Mouse (Mus musculus): Measurements from ENCODE around the gene Dnajc5. TPM values are rescaled to one million over a fixed set of nuclear protein-coding genes. Genes with fewer than 3 reads are reported as not detected.

The Dnajc5 gene
- polyA plus RNA-seq, 1 experiment from 2014 or later = 97.1 TPM

DNA sequence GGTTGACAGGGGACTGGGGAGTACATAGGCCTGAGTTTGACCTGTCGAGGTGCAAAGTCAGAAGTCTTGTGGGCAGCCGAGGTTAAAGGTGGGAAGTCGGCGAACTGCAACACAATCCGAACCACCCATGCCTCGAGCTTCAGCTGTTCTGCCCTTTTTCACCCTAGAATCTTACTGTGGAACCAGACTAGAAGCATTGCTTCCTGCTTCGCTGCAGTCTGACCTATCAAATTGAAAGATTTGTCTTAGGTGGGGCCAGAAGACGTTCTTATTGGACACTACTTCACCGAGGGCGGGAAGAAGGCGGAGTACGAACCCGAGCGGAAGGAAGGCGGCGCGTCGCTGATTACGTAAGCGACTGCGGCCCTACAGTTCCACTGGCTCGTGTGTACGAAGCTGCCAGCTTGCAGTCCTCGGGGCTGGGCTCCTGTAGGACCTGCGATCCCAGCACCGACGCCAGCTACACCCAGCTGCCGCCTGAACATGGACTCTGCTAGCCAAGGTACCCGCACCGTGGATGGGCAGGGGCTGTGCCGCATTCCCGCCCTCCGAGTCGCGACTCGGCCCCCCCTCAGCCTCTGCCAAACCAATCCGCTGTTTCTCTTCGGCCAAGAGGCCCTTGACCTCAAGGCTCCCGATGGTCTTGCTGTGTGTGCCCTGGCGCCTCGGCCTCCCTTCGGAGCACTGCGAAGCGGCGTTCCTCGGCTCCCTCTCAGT is 23.3 kb upstream of the Dnajc5 start, which contains the start of gene Tpd52l2:
TSS of gene Tpd52l2 (plus strand) at position 312 of the 717 bp plus-strand sequence.
- Histone ChIP-seq H3K9me3 (ENCODE audit: control insufficient read depth, low read length) (no peaks in the 10 kb centered on the region), H3K9ac (ENCODE audit: low read depth, low read length) (peak within 1 kb of the TSS; percentile 97), H3K27ac (ENCODE audit: low read depth, low read length) (peak within 1 kb of the TSS; percentile 86), H3K4me1 (replicated peaks; ENCODE audit: control insufficient read depth, insufficient read depth, low read length) (no peaks in the 10 kb centered on the region; the same call in 1 of the 2 replicates), H3K4me3 (ENCODE audit: low read depth, low read length) (peak within 1 kb of the TSS; percentile 97), H3K36me3 (ENCODE audit: control insufficient read depth, insufficient read depth, low read length) (peaks cover 3% of the 10 kb centered on the region; the same call in 1 of the 2 replicates), H3K4me2 (replicated peaks; ENCODE audit: low read depth, low read length) (peak within 1 kb of the TSS; percentile 94), H3K27me3 (ENCODE audit: control insufficient read depth, insufficient read depth, low read length) (no peaks in the 10 kb centered on the region)
- DNase-seq (ENCODE audit: low spot score) (peak; percentile 95), ATAC-seq (ENCODE audit: low FRiP score) (peak; percentile 97)
- under 1% methylated on average over 45 of the region's 46 CpGs for WGBS

GRCm38 (mm10) chr2:181497548-181497875 is 22.8 kb upstream of the Dnajc5 start:
- no peaks in the 10 kb centered on the region for H3K9me3 ChIP-seq (ENCODE audit: control insufficient read depth, low read length)
- H3K9ac ChIP-seq (ENCODE audit: low read depth, low read length) = peak overlapping the region; percentile 97
- H3K4me2 ChIP-seq (replicated peaks; ENCODE audit: low read depth, low read length) = peak overlapping the region; percentile 94
- ATAC-seq (ENCODE audit: low FRiP score) = peak; percentile 36; the same call in 1 of the 2 replicates
- H3K4me1 ChIP-seq (replicated peaks; ENCODE audit: control insufficient read depth, insufficient read depth, low read length) = no peaks in the 10 kb centered on the region; the same call in 1 of the 2 replicates
- peak; percentile 52 for DNase-seq (ENCODE audit: low spot score)
- under 1% methylated on average over 12 of the region's 12 CpGs for WGBS
- H3K4me3 ChIP-seq (ENCODE audit: low read depth, low read length) = peak overlapping the region; percentile 97
- peaks cover 3% of the 10 kb centered on the region; the same call in 1 of the 2 replicates for H3K36me3 ChIP-seq (ENCODE audit: control insufficient read depth, insufficient read depth, low read length)
- no peaks in the 10 kb centered on the region for H3K27me3 ChIP-seq (ENCODE audit: control insufficient read depth, insufficient read depth, low read length)
- H3K27ac ChIP-seq (ENCODE audit: low read depth, low read length) = peak overlapping the region; percentile 86

- WGBS = 77% methylated on average over 4 of the region's 4 CpGs
- ATAC-seq (ENCODE audit: low FRiP score) (no peak), DNase-seq (ENCODE audit: low spot score) (no peak)
- Histone ChIP-seq H3K27ac (ENCODE audit: low read depth, low read length) (no peak overlapping the region), H3K9ac (ENCODE audit: low read depth, low read length) (no peak overlapping the region), H3K9me3 (ENCODE audit: control insufficient read depth, low read length) (no peaks in the 10 kb centered on the region), H3K4me2 (replicated peaks; ENCODE audit: low read depth, low read length) (no peak overlapping the region), H3K36me3 (ENCODE audit: control insufficient read depth, insufficient read depth, low read length) (peaks cover 3% of the 10 kb centered on the region; the same call in 1 of the 2 replicates), H3K4me1 (replicated peaks; ENCODE audit: control insufficient read depth, insufficient read depth, low read length) (no peaks in the 10 kb centered on the region; the same call in 1 of the 2 replicates), H3K4me3 (ENCODE audit: low read depth, low read length) (no peak overlapping the region), H3K27me3 (ENCODE audit: control insufficient read depth, insufficient read depth, low read length) (no peaks in the 10 kb centered on the region)
Observed at GRCm38 (mm10) chr2:181498644-181499043, 21.6 kb upstream of the Dnajc5 start.

- DNase-seq (ENCODE audit: low spot score) = no peak
- ATAC-seq (ENCODE audit: low FRiP score) = no peak
- no peak overlapping the region for H3K4me3 ChIP-seq (ENCODE audit: low read depth, low read length)
- no peak overlapping the region for H3K27ac ChIP-seq (ENCODE audit: low read depth, low read length)
- no peaks in the 10 kb centered on the region for H3K27me3 ChIP-seq (ENCODE audit: control insufficient read depth, insufficient read depth, low read length)
- no peaks in the 10 kb centered on the region for H3K9me3 ChIP-seq (ENCODE audit: control insufficient read depth, low read length)
- 94% methylated on average over 2 of the region's 2 CpGs for WGBS
- peaks cover 18% of the 10 kb centered on the region; the same call in 1 of the 2 replicates for H3K36me3 ChIP-seq (ENCODE audit: control insufficient read depth, insufficient read depth, low read length)
- H3K4me1 ChIP-seq (replicated peaks; ENCODE audit: control insufficient read depth, insufficient read depth, low read length) = no peaks in the 10 kb centered on the region
- H3K4me2 ChIP-seq (replicated peaks; ENCODE audit: low read depth, low read length) = no peak overlapping the region
- H3K9ac ChIP-seq (ENCODE audit: low read depth, low read length) = no peak overlapping the region
Observed at GRCm38 (mm10) chr2:181509191-181509590, 11.1 kb upstream of the Dnajc5 start.

- ATAC-seq (ENCODE audit: low FRiP score) = no peak
- H3K36me3 ChIP-seq (ENCODE audit: control insufficient read depth, insufficient read depth, low read length) = peaks cover 21% of the 10 kb centered on the region; the same call in 1 of the 2 replicates
- H3K4me2 ChIP-seq (replicated peaks; ENCODE audit: low read depth, low read length) = no peak overlapping the region
- no peak overlapping the region for H3K9ac ChIP-seq (ENCODE audit: low read depth, low read length)
- no peaks in the 10 kb centered on the region for H3K9me3 ChIP-seq (ENCODE audit: control insufficient read depth, low read length)
- H3K27me3 ChIP-seq (ENCODE audit: control insufficient read depth, insufficient read depth, low read length) = no peaks in the 10 kb centered on the region
- H3K27ac ChIP-seq (ENCODE audit: low read depth, low read length) = no peak overlapping the region
- 93% methylated on average over 8 of the region's 8 CpGs for WGBS
- no peak for DNase-seq (ENCODE audit: low spot score)
- no peaks in the 10 kb centered on the region for H3K4me1 ChIP-seq (replicated peaks; ENCODE audit: control insufficient read depth, insufficient read depth, low read length)
- H3K4me3 ChIP-seq (ENCODE audit: low read depth, low read length) = no peak overlapping the region
Observed at GRCm38 (mm10) chr2:181511231-181511630, 9.1 kb upstream of the Dnajc5 start.

DNA sequence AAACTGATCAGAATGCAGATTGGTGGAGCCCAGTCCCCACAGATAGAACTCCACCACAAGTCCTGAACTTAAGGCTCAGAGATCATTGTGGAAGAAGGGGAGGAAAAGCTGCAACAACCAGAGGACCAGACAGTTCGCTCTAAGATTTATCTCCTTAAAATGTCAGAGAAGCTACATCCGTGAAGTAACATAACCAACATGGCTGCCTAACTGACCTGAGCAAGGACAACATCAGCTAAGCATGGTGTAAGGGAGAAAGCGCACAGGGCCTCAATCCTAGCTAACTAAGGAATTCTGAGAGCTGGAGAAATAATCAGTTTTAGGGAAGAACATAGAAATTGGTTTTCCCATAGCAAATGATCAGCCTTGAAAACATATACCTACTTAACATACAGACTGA is 1.1 kb upstream of the Dnajc5 start:
- WGBS = 78% methylated on average over 3 of the region's 3 CpGs
- peak; percentile 15 for DNase-seq (ENCODE audit: low spot score)
- Histone ChIP-seq H3K27ac (ENCODE audit: low read depth, low read length) (peak overlapping the region; percentile 96), H3K9ac (ENCODE audit: low read depth, low read length) (peak overlapping the region; percentile 80), H3K27me3 (ENCODE audit: control insufficient read depth, insufficient read depth, low read length) (no peaks in the 10 kb centered on the region), H3K4me3 (ENCODE audit: low read depth, low read length) (peak overlapping the region; percentile 67), H3K9me3 (ENCODE audit: control insufficient read depth, low read length) (no peaks in the 10 kb centered on the region), H3K4me2 (replicated peaks; ENCODE audit: low read depth, low read length) (peak overlapping the region; percentile 52), H3K36me3 (ENCODE audit: control insufficient read depth, insufficient read depth, low read length) (0 out of 2 replicates have a peak, but pooled peaks cover 3% of the 10 kb centered on the region), H3K4me1 (replicated peaks; ENCODE audit: control insufficient read depth, insufficient read depth, low read length) (no peaks in the 10 kb centered on the region)
- ATAC-seq (ENCODE audit: low FRiP score) = no peak

GRCm38 (mm10) chr2:181520936-181521227 is 597 bp downstream of the Dnajc5 start:
- peak overlapping the region; percentile 67 for H3K4me3 ChIP-seq (ENCODE audit: low read depth, low read length)
- peak overlapping the region; percentile 52 for H3K4me2 ChIP-seq (replicated peaks; ENCODE audit: low read depth, low read length)
- no peaks in the 10 kb centered on the region for H3K36me3 ChIP-seq (ENCODE audit: control insufficient read depth, insufficient read depth, low read length)
- H3K9ac ChIP-seq (ENCODE audit: low read depth, low read length) = peak overlapping the region; percentile 80
- H3K4me1 ChIP-seq (replicated peaks; ENCODE audit: control insufficient read depth, insufficient read depth, low read length) = no peaks in the 10 kb centered on the region
- DNase-seq (ENCODE audit: low spot score) (no peak), ATAC-seq (ENCODE audit: low FRiP score) (no peak)
- H3K9me3 ChIP-seq (ENCODE audit: control insufficient read depth, low read length) = no peaks in the 10 kb centered on the region
- WGBS = 1% methylated on average over 17 of the region's 17 CpGs
- peak overlapping the region; percentile 96 for H3K27ac ChIP-seq (ENCODE audit: low read depth, low read length)
- no peaks in the 10 kb centered on the region for H3K27me3 ChIP-seq (ENCODE audit: control insufficient read depth, insufficient read depth, low read length)

DNA sequence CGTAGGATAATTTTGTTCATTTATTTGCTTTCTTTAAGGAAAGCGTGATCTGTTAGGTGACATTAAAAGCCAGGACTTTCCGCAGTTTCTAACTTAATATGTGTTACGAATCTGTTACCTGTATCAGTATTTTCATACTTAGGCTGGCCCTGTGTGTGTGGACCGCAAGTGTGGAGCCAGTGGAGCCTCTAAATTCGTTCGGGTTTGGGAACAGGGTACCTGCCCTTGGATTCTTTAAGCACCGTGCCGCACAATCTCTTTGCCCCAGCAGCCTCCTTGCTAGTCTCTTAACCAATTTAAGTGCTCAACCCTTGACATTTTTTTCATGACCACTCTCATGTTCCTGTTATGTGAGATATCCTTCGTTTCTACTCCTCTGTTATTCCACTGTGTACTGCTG is 1.2 kb downstream of the Dnajc5 start:
- Histone ChIP-seq H3K4me2 (replicated peaks; ENCODE audit: low read depth, low read length) (peak overlapping the region; percentile 52), H3K4me1 (replicated peaks; ENCODE audit: control insufficient read depth, insufficient read depth, low read length) (no peaks in the 10 kb centered on the region), H3K27me3 (ENCODE audit: control insufficient read depth, insufficient read depth, low read length) (no peaks in the 10 kb centered on the region), H3K27ac (ENCODE audit: low read depth, low read length) (no peak overlapping the region), H3K9me3 (ENCODE audit: control insufficient read depth, low read length) (no peaks in the 10 kb centered on the region), H3K9ac (ENCODE audit: low read depth, low read length) (peak overlapping the region; percentile 49; the same call in 1 of the 2 replicates), H3K36me3 (ENCODE audit: control insufficient read depth, insufficient read depth, low read length) (no peaks in the 10 kb centered on the region), H3K4me3 (ENCODE audit: low read depth, low read length) (peak overlapping the region; percentile 67)
- DNase-seq (ENCODE audit: low spot score) = peak; percentile 3
- WGBS = 67% methylated on average over 10 of the region's 10 CpGs
- no peak for ATAC-seq (ENCODE audit: low FRiP score)

- WGBS = 70% methylated on average over 5 of the region's 5 CpGs
- no peaks in the 10 kb centered on the region for H3K4me1 ChIP-seq (replicated peaks; ENCODE audit: control insufficient read depth, insufficient read depth, low read length)
- H3K36me3 ChIP-seq (ENCODE audit: control insufficient read depth, insufficient read depth, low read length) = no peaks in the 10 kb centered on the region
- no peaks in the 10 kb centered on the region for H3K27me3 ChIP-seq (ENCODE audit: control insufficient read depth, insufficient read depth, low read length)
- no peak for ATAC-seq (ENCODE audit: low FRiP score)
- H3K4me3 ChIP-seq (ENCODE audit: low read depth, low read length) = no peak overlapping the region
- H3K9ac ChIP-seq (ENCODE audit: low read depth, low read length) = no peak overlapping the region
- H3K4me2 ChIP-seq (replicated peaks; ENCODE audit: low read depth, low read length) = no peak overlapping the region
- no peak overlapping the region for H3K27ac ChIP-seq (ENCODE audit: low read depth, low read length)
- peak; percentile 30 for DNase-seq (ENCODE audit: low spot score)
- H3K9me3 ChIP-seq (ENCODE audit: control insufficient read depth, low read length) = no peaks in the 10 kb centered on the region
Observed at GRCm38 (mm10) chr2:181522811-181523210, 2.5 kb downstream of the Dnajc5 start.

Data from hindbrain, embryonic 11.5 days (tissue).